Mouse (Mus musculus): ENCODE data around the gene Psmg4. TPM values are rescaled to one million over a fixed set of nuclear protein-coding genes. Genes with fewer than 3 reads are reported as not detected.

Gene Psmg4
- polyA plus RNA-seq, 1 experiment, result 45.3 TPM

- TF ChIP-seq CTCF (IDR thresholded peaks at IDR 0.05; ENCODE audit: borderline replicate concordance, insufficient read depth, low read depth, low read length) (no peak), POLR2A (IDR thresholded peaks at IDR 0.05; ENCODE audit: borderline replicate concordance, insufficient read depth, low read length) (no peak)
- WGBS, result 34% methylated on average over 2 of the region's 2 CpGs
- H3K27me3 ChIP-seq (ENCODE audit: control insufficient read depth, insufficient read depth, low read length), result no peaks in the 10 kb centered on the region
- H3K4me1 ChIP-seq (ENCODE audit: control insufficient read depth, insufficient read depth, low read length), result peaks cover 3% of the 10 kb centered on the region
- H3K4me3 ChIP-seq (replicated peaks; ENCODE audit: insufficient read depth, low read depth, low read length), result no peak overlapping the region
- DNase-seq, result no peak
- no peak overlapping the region for H3K27ac ChIP-seq (ENCODE audit: insufficient read depth, low read length)
Measured at GRCm38 (mm10) chr13:34185371-34185770, 22.6 kb downstream of the Psmg4 start.

- Histone ChIP-seq H3K4me3 (replicated peaks; ENCODE audit: insufficient read depth, low read depth, low read length) (no peak overlapping the region), H3K4me1 (ENCODE audit: control insufficient read depth, insufficient read depth, low read length) (no peaks in the 10 kb centered on the region), H3K27ac (ENCODE audit: insufficient read depth, low read length) (no peak overlapping the region), H3K27me3 (ENCODE audit: control insufficient read depth, insufficient read depth, low read length) (no peaks in the 10 kb centered on the region)
- no peak for TF ChIP-seq POLR2A (IDR thresholded peaks at IDR 0.05; ENCODE audit: borderline replicate concordance, insufficient read depth, low read length)
- peak; percentile 89 for TF ChIP-seq CTCF (IDR thresholded peaks at IDR 0.05; ENCODE audit: borderline replicate concordance, insufficient read depth, low read depth, low read length)
- WGBS, result 7% methylated on average over 5 of the region's 5 CpGs
- peak; percentile 65 to 69 for DNase-seq
Measured at GRCm38 (mm10) chr13:34187571-34187970, 24.8 kb downstream of the Psmg4 start.

- 61% methylated on average over 8 of the region's 8 CpGs for WGBS
- no peak for DNase-seq
- TF ChIP-seq CTCF (IDR thresholded peaks at IDR 0.05; ENCODE audit: borderline replicate concordance, insufficient read depth, low read depth, low read length) (no peak), POLR2A (IDR thresholded peaks at IDR 0.05; ENCODE audit: borderline replicate concordance, insufficient read depth, low read length) (no peak)
- Histone ChIP-seq H3K27me3 (ENCODE audit: control insufficient read depth, insufficient read depth, low read length) (no peaks in the 10 kb centered on the region), H3K4me3 (replicated peaks; ENCODE audit: insufficient read depth, low read depth, low read length) (no peak overlapping the region), H3K4me1 (ENCODE audit: control insufficient read depth, insufficient read depth, low read length) (no peaks in the 10 kb centered on the region; the same call in 1 of the 2 replicates), H3K27ac (ENCODE audit: insufficient read depth, low read length) (no peak overlapping the region)
Measured at GRCm38 (mm10) chr13:34192414-34193191, 29.8 kb downstream of the Psmg4 start.

DNA sequence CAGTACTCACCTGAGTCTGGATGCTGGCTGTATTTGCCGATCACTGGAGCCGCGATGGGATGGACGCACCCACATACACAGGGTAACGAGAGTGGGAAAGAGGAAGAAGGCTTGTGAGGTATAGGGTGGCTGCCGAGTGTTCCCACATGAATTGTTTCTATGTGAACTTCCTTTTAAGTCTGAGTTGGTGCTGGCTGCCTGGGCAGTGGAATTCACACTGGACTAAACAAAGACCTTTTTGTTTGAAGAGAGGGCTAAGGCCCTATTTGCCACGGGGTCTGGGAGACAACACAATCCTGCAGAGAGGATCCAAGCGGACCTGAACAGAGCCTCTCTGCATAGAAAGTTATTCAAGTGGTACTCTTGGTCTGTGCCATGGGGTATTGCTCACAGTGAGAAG is 30.6 kb downstream of the Psmg4 start:
- Histone ChIP-seq H3K4me3 (replicated peaks; ENCODE audit: insufficient read depth, low read depth, low read length) (no peak overlapping the region), H3K4me1 (ENCODE audit: control insufficient read depth, insufficient read depth, low read length) (no peaks in the 10 kb centered on the region; the same call in 1 of the 2 replicates), H3K27ac (ENCODE audit: insufficient read depth, low read length) (no peak overlapping the region), H3K27me3 (ENCODE audit: control insufficient read depth, insufficient read depth, low read length) (no peaks in the 10 kb centered on the region)
- TF ChIP-seq POLR2A (IDR thresholded peaks at IDR 0.05; ENCODE audit: borderline replicate concordance, insufficient read depth, low read length), result no peak
- 53% methylated on average over 8 of the region's 8 CpGs for WGBS
- no peak for DNase-seq

GRCm38 (mm10) chr13:34195676-34196075 is 32.9 kb downstream of the Psmg4 start:
- Histone ChIP-seq H3K4me3 (replicated peaks; ENCODE audit: insufficient read depth, low read depth, low read length) (no peak overlapping the region), H3K27ac (ENCODE audit: insufficient read depth, low read length) (no peak overlapping the region), H3K27me3 (ENCODE audit: control insufficient read depth, insufficient read depth, low read length) (no peaks in the 10 kb centered on the region), H3K4me1 (ENCODE audit: control insufficient read depth, insufficient read depth, low read length) (no peaks in the 10 kb centered on the region; the same call in 1 of the 2 replicates)
- TF ChIP-seq POLR2A (IDR thresholded peaks at IDR 0.05; ENCODE audit: borderline replicate concordance, insufficient read depth, low read length) (no peak), CTCF (IDR thresholded peaks at IDR 0.05; ENCODE audit: borderline replicate concordance, insufficient read depth, low read depth, low read length) (no peak)
- peak in 1 of 2 experiments; percentile 11 for DNase-seq
- WGBS, result 36% methylated on average over 1 of the region's 1 CpGs

DNA sequence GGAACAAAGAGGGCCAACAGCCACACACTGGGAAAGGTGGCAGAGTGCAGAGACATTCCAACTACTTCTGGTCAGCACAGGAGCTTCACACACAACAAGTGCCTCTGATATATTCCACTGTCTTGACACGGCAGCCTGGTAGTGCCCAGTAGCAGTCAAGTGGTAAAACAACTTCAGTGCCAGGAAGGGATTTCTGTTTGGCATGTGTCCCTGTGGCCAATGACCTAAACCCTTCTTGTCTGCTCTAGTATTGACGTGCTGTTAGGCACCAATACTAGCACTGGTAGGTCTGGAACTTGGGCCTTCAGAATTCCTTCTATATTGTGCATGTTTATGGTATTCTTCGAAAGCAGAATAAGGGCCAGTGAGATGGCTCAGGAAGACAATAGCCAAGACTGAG is 42.5 kb downstream of the Psmg4 start:
- WGBS, result 60% methylated on average over 3 of the region's 3 CpGs
- H3K27ac ChIP-seq (ENCODE audit: insufficient read depth, low read length), result no peak overlapping the region
- H3K4me3 ChIP-seq (replicated peaks; ENCODE audit: insufficient read depth, low read depth, low read length), result no peak overlapping the region
- H3K4me1 ChIP-seq (ENCODE audit: control insufficient read depth, insufficient read depth, low read length), result no peaks in the 10 kb centered on the region
- TF ChIP-seq POLR2A (IDR thresholded peaks at IDR 0.05; ENCODE audit: borderline replicate concordance, insufficient read depth, low read length) (no peak), CTCF (IDR thresholded peaks at IDR 0.05; ENCODE audit: borderline replicate concordance, insufficient read depth, low read depth, low read length) (no peak)
- DNase-seq, result no peak
- H3K27me3 ChIP-seq (ENCODE audit: control insufficient read depth, insufficient read depth, low read length), result no peaks in the 10 kb centered on the region

DNA sequence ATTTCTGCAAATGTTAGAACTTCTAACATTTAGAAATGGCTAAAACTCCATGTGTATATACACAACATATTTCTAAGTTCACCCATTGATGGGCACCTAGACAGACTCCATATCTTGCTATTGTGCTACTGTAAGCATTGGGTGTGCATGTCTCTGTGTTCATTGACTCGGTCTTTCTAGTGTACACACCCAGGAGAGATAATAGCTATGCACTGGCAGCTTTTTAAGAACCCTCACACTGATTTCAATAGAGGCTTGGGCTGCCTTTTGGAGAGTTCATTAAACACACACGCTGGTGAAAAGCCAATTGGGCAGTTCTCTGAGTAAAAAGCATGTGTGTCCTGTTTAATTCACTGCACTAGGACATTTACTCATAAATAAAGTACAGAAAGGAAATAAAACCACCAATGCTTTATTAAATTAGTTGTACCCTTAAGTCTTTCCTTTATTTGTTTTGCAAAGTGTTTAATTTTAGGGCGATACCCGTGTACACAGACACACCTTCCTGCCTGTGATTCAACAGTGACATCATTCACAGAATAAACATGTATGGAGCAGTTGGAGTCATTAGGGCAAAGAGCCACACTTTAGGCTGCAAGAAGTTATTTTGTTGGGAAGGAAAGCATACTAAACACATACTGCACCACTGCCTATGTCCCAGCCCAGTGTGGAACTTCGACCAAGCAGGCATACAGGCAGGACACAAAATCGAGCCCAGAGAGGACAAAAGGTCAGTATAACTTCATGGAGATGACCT is 45.1 kb downstream of the Psmg4 start:
- Histone ChIP-seq H3K4me3 (replicated peaks; ENCODE audit: insufficient read depth, low read depth, low read length) (no peak overlapping the region), H3K4me1 (ENCODE audit: control insufficient read depth, insufficient read depth, low read length) (no peaks in the 10 kb centered on the region), H3K27me3 (ENCODE audit: control insufficient read depth, insufficient read depth, low read length) (no peaks in the 10 kb centered on the region), H3K27ac (ENCODE audit: insufficient read depth, low read length) (no peak overlapping the region)
- no peak for DNase-seq
- 85% methylated on average over 6 of the region's 6 CpGs for WGBS
- TF ChIP-seq POLR2A (IDR thresholded peaks at IDR 0.05; ENCODE audit: borderline replicate concordance, insufficient read depth, low read length), result no peak
- TF ChIP-seq CTCF (IDR thresholded peaks at IDR 0.05; ENCODE audit: borderline replicate concordance, insufficient read depth, low read depth, low read length), result no peak
